Mouse (Mus musculus): Measurements from ENCODE around the gene Bnip2. TPM values are rescaled to one million over a fixed set of nuclear protein-coding genes. Genes with fewer than 3 reads are reported as not detected.

The Bnip2 gene
- total RNA-seq (2021): 10 to 100 TPM; 40.6 to 40.7 TPM
- long read RNA-seq, experiment 1, transcript Bnip2-201 (11 exons, 2,464 nt): minor isoform, 18 of 50 reads
- long read RNA-seq, experiment 1, transcript Bnip2-202 (10 exons, 2,328 nt): major isoform, 21 of 50 reads
- long read RNA-seq, experiment 1, partial matches to known transcripts: 1 of 50 reads
- long read RNA-seq, experiment 1, other reads (novel, unspliced or antisense): 10 of 50 reads
- long read RNA-seq, experiment 2, transcript Bnip2-202 (10 exons, 2,328 nt): major isoform, 17 of 43 reads
- long read RNA-seq, experiment 2, transcript Bnip2-201 (11 exons, 2,464 nt): minor isoform, 13 of 43 reads
- long read RNA-seq, experiment 2, partial matches to known transcripts: 1 of 43 reads
- long read RNA-seq, experiment 2, other reads (novel, unspliced or antisense): 12 of 43 reads

DNA sequence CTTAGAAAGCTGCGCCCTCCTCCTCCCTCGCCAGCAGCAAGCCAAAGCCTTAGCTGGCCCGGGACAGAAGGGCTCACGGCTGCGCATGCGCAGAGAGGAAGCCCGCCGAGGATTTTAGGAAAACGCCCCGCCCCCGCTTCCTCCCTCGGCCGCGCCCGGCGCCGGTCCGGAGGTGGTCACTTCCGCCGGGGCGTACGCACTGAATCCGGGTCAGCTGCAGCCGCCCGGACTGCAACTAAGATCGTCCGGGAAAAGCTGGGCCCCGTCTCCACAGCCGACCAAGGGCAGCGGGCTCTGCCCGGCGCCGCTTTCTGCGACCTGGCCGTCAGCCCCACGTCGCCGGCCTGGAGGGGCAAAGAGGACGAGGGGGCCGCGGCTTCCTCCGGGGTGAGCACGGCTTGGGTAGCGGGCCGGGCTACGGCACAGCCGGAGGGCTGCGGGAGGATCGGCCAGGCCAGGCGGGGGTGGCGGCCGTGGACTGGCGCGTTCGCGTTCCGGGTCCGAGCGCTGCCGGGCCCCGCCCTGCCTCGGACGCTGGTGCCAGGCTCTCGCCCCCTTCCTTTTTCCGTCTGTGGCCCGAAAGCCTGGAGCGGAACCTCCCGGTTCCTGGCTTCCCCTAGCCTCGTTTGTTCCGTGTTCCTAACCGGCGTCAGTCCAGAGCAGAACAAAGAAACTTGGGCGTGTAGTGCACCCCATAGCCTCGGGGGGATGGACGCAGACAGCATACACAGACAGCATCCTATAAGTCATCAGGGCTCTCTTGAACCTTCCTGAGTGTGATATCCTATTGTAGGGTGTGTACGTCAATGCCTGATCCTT, at the start of gene Bnip2:
TSS of gene Bnip2 (plus strand) at position 164 of the 819 bp plus-strand sequence.
- peak; percentile 94 to 95 for DNase-seq (ENCODE audit: low spot score in 2 of 2)

DNA sequence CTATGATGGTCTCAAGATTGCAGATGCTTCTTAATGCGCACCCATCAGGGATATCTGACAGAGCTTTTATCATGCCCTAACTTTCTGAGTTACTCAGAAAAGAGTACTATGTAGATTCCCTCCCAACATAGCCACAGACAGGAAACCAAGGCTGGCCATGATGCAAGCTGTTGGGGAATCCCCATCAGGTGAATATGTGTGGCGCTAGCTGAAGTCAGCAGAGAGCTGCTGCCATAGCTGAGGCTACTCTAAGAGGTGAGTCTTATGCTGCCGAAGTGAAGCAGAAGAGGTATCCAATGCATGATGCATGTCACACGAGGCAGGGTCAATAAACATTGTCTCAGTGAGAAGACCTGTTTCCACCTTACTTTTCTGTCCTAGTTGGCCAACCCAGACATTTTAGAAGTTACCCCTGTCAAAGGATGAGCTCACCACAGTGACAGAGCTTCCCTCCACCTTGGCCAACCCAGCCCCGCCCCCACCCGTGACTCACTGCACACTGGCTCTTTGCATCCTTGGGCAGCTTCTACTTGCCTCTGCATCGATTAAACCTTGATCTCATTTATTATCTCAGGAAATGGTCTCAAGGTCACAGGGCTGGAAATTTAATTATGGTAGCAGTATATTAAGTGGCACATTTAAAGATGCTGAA, 48.3 kb upstream of the Bnip2 start:
- no peak for DNase-seq (ENCODE audit: low spot score in 2 of 2)

DNA sequence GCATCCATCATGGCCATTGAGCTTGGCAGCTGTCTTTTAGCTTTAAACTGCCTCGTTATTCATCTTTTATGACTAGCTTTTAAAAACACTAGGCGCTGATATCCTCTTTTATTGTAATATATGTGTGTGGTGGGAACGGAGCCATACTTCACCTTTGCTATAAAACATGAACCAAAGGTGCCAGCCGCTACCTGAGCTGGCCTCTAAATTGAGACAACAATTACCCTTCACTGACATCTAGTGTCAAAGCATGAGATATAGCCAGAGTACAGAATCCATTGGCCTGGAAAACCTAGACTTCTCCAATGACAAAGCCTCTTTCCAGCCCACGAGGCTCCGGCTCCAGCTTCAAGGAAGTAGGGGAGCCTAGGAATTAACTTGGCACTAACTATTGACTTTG, 47.7 kb upstream of the Bnip2 start:
- no peak for DNase-seq (ENCODE audit: low spot score in 2 of 2)

DNA sequence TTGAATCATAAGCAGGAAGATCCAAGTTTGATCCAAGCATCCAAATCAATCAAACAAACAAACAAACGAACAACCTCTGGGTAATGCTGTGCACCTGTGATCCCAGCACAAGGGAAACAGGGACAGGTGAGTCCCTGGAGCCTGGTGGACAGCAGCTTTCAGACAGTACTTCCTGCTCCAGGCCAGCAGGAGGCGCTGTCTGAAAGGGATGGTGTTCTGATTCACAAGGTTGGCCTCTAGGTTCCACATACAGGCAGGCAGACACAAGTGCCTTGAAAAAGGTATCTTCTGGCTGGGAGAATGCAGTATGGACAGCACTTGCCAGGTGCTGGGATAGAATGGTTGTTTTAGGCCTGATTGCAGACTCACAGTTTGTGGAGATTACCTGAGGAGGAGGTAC, 40.3 kb upstream of the Bnip2 start:
- DNase-seq (ENCODE audit: low spot score in 2 of 2): peak; percentile 3 to 22

DNA sequence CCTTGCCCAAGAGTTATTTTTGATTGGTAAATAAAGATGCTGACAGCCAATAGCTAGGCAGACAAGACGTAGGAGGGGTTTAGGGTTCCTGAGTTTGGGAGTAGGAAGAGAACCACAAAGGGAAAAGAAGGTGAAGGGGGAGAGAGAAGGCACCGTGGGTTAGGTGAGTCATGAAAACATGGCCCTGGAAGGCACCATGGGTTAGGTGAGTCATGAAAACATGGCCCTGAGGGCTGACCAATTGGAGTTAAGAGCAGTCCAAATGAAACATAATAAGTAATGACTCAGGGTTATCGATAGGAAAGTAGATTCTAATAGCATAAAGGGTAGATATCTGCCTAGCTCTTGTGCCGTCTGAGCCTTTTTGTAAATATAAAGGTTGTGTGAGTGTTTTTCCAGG, 39.6 kb upstream of the Bnip2 start:
- DNase-seq (ENCODE audit: low spot score in 2 of 2): no peak

DNA sequence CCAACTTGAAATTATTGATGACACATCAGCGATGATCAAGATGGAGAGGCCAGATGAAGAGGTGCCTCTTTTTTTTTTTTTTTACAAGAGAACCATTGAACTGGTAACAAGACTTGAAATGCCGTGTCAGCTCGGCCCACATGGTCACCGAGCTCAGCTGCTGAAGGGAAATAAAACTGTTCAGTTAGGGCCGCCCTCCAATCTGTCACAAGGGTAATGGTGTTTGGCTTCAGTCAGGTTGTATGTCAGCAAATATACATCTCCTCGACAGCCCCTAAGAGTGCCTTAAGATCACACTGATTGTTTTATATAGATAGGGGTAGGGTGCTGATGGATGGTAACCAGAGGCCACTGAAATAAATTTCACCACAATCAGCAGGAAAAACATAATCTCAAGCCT, 28.3 kb upstream of the Bnip2 start:
- DNase-seq (ENCODE audit: low spot score in 2 of 2): no peak

DNA sequence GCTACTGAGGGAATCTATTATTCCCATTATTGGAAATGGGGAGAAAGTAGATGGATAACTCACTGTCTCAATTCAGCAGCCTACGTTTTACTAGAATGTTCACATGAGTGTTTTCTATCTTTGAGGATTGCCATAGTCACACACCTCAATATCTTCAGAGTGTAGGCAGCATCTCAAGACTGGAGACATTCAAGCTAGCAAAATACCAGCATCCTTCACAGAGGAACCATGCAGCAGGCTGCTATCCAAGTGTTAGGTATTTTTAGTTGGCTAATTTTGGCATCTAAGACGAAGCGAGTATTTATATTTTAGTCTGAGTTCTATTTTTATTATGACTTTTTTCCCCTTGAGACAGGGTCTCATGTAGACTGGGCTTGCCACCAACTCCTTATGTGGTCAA, 24.9 kb upstream of the Bnip2 start:
- no peak for DNase-seq (ENCODE audit: low spot score in 2 of 2)

DNA sequence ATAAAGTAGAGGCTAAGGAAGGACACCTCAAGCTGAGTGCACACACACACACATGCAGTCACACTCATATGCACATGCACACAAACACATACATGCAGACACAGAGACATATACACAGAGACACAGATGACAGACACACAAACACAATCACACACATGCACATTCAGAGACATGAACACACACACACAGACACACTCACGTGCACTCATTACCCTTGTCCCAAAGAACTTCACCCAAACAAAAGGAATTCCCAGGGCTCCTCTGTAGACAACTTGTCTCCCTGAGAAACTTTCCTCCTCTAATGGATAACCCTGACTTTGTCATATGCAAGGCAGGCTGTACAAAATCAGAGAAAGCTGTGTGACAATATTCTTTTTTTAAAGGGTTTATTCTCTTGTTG, 3.7 kb upstream of the Bnip2 start:
- DNase-seq (ENCODE audit: low spot score in 2 of 2): no peak

DNA sequence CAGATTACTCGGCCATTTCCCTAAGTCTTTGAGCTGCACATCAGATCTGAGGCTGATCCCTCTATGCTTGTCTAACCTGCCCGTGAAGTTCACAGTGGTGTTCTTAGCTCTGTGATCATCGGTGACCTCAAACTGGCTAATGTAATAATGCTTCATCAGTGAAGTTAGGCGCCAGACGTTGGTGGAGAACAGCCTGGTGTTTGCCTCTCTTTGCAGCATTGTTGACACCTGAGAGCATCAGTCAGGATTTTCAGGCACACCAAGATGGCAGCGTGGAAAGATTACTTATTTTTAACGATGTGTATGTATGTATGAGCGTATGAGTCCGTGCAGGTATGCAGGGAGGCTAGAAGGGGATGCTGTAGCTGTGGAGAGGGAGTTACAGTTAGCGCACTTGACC, 3.2 kb upstream of the Bnip2 start:
- DNase-seq (ENCODE audit: low spot score in 2 of 2): no peak

DNA sequence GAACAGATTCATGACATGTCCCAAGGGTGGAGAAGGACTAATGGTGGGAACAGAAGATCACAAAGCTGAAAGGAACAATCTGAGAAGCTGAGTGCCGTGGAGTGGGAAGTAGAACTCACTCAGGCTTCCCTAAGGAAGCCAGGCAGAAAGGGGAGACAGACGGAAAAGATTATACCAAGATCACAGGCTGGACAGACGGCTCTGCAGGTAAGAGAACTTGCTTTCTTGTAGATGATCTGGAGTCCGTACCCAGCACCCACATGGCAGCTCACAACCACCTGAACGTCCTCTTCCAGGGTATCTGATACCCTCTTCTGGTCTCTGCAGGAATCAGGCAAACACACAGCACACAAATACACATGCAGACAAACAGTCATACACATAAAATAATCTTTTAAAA, 2.7 kb upstream of the Bnip2 start:
- no peak for DNase-seq (ENCODE audit: low spot score in 2 of 2)

DNA sequence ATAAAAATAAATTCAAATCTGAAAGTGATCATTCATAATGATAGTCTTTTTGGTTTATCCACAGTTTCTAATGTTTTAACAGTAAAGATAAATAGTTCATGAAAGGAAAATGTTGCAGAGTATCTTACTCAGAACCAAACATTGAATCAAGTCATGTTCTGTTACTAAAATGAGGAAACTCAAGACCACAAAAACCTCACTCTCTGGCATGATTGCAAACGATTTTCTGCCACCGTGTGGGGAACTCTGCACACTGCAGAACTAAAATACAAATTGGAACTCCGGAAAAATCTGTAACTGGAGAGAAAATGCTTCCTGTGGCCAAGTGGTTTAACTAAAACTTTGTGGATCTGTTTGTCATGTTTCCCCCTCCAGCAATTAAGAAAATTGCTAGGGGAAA, 1.7 kb upstream of the Bnip2 start:
- DNase-seq (ENCODE audit: low spot score in 2 of 2): peak; percentile 58 to 64

DNA sequence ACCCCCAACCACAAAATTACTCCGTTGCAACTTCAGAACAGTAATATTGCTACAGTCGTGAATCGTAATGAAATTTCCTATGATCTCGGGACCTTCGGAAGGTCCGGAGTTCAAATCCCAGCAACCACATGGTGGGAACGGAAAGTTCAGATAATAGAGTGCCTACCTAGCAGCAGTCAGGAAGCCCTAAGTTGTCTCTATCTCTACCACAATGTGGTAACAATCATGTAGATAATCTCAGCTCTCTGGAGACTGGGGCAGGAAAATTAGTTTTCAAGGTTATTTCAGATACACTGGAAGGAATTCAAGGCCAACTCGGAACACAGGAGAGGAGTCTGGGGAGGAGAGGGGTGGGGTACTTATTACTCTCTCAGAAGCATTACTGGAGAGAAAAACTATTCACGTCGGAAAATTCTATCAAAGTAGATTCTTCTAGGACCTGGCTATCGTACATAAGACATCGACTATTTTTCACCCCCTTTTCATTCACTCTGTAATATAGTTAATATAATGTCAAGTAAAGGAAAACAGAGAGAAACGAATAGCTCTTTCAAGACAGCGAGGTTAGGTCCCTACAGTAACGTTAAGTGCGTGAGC, 462 bp upstream of the Bnip2 start:
- DNase-seq (ENCODE audit: low spot score in 2 of 2): no peak

DNA sequence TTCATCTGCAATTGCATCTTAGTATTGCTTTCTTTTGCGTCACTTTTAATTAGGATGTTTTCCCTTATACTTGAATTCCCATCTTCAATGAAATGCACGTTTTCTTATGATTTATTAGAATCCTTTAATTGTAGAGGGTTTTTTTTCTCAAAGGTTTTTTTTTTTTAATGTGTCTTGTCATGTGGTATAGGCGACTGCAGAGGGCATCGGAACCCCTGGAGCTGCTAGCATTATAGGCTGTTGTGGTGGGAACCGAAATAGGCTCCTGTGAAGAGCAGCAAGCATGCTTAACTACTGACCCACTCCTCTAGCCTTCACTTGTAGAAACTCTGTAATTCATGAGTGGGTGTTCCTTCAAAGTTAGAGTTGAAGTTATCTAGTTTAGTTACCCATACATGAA, 1.1 kb downstream of the Bnip2 start:
- no peak for DNase-seq (ENCODE audit: low spot score in 2 of 2)

DNA sequence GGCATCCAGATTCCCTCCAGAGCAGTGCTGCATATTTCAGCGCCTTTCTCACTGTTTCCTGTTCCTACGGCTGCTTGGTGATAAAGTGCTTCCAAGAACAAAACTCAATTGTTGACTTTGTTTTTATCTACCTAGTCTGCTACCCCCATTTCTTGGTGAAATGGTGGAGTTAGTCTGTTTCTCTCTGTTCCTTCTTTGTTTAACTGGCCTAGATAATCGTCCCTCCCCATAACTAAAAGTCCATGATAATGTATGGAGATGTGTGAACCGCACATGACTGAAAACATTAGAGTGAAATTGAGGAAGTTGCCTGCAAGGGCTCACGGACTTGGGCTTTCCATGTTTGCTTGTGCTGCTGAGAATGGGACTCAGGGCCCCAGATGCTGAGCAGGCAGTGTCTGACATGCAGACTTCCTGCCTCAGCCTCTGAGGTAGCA, 3.6 kb downstream of the Bnip2 start:
- no peak for DNase-seq (ENCODE audit: low spot score in 2 of 2)

DNA sequence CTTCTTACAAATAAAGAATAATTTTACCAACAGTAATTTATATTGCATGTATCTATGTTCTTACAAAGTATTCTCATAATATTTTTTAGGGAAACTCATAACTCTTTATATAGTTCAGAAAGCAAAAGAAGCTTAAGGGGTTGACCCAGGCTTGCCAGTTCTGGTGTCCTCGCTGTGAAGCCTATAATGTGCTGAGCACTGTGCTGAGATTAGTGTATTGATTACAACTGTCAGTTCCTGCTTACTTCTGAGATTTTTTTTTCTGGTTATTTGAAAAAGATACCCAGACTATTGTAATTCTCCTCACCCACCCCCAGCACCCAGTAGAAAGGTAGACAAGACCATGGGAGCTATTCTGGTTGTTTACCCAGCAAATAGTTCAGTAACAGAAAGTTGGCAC, 4.2 kb downstream of the Bnip2 start:
- DNase-seq (ENCODE audit: low spot score in 2 of 2): no peak

DNA sequence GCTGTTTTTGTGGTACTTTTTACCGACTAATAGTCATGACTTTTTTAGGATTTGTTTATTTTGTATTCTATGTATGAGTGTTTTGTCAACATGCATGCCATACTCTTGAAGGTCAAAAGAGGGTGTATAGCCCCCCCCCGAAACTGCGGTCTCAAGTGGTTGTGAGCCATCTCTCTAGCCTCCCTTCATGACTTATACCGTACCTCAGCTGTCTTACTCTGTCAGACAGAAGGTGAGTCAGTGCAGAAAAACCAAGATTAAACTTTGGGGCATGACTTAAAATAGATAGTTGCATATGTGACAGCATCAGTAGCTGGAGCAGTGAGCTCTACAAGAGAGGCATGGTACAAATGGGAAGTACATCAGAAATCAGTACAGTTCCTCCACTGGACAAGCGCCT, 5.3 kb downstream of the Bnip2 start:
- DNase-seq (ENCODE audit: low spot score in 2 of 2): no peak

DNA sequence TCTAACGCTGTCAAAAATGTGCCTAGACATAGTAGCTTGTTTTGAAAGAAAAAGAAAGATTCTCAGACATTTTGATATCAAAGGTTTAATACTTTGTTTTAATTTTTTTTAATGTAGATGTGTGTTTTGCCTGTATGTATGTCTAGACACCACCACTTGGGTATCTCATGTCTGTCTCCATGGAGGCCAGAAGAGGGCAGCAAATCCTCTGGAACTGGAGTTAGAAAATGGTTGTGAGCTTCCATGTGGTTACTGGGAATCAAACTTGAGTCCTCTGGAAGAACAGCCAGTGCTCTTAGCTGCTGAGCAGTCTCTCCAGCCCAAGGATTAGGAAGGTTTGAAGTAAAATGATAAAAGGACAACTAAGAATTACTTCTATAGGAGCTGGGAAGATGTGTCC, 10.1 kb downstream of the Bnip2 start:
- no peak for DNase-seq (ENCODE audit: low spot score in 2 of 2)

DNA sequence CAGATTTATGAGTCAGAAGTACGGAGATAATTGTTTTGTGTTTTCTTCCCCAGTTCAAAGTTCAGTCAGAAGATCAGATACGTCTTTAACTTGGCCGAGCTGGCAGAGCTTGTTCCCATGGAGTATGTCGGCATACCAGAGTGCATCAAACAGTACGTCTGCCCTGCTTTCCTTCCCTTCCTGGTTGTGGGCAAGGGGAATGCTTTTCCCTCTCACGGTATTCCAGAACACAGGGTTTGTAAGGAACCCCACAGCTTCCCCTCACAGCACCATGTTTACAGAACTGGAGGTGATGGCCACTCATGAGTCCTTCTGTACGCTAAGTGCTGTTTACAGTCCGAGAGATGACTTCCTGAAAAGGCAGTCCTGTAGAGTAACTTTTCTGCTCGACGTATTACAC, 14.2 kb downstream of the Bnip2 start:
- no peak for DNase-seq (ENCODE audit: low spot score in 2 of 2)

DNA sequence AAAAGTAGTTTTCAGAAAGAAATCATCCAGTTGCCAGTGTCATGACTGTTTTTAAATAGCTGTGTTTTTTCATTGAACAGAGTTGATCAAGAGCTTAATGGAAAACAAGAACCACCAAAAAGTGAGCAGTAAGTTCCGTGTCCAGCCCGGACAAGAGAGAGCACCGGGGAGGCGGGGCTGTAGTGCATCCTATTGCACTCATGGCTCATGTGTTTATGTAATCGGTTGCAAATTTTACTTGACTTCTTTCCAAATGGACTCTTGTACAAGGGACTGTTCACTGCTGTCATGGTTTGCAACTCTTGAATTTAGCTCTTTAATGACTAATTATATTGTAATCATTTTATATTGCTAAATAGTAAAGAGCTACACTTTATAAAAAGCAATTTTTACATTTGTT, 17.7 kb downstream of the Bnip2 start:
- no peak for DNase-seq (ENCODE audit: low spot score in 2 of 2)

DNA sequence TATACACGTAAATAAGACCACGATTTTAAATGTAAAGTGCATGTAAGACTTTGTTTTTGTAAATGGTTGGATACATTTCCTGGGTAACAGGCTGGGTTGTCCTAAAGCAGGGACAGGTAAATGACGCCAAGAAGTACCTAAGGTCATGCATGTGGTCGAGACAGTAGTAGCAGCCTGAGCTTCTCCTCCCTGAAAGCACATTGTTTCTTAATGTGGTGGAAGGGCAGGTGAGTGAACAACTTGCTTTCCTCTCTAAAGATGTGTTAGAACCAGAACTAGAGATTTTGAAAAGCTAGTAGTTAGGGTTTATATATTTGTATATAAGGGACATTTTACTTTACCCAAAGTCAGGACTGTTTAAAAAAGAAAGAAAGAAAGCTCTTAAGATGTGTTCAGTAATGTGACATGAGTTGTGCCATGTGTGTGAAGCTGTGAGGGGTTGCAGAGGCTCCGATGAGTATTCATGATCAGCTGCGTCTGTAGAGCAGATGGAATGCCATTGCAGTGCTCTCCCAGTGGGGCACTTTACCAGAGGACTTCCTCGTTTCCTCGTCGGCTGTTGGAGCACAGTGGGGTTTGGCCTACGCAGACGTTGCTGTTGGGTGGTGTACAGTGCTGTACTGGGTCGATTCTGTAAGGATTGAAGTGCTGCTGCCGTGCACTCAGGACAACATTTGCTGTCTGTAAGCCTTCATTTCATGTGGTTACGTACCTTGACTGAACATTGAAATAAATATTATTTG, 18.4 kb downstream of the Bnip2 start:
- no peak for DNase-seq (ENCODE audit: low spot score in 2 of 2)

DNA sequence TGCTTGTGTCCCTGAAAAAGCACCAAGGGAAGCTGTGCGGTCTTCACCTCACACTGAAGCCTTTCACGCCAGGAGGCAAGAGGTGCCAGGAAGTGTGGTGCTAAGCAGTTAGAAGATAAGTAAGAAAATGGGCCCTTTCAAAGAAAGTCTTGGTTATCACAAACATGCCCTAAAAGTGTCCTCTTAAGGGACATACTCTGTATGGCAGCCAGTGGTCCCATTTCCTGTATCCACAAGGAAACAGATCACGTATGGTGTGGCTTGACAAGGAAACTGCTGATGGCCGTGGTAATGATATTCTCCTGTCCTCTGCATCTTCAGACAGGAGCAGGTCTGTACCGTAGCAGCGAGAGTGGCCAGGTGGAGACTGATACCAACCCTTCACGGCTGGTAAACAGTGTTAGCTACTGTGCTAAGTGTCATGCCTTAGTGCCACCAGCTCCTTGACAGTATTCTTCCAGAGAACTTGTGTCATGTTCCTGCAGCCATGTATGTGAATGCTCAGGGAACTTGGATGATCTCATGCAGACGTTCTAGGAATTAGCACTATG, 20.6 kb downstream of the Bnip2 start:
- DNase-seq (ENCODE audit: low spot score in 2 of 2): no peak

Data from left cerebral cortex, adult 18-20 months (tissue).